Mouse (Mus musculus): ENCODE results near the gene Scaf1.

- TF ChIP-seq CTCF (IDR thresholded peaks at IDR 0.05; ENCODE audit: borderline replicate concordance, insufficient read depth, low read length) (no peak), POLR2A (IDR thresholded peaks at IDR 0.05; ENCODE audit: low read depth, low read length) (no peak)
Observed at GRCm38 (mm10) chr7:45043307-45043706, 27.1 kb upstream of the Scaf1 start.

All from embryonic fibroblast, embryonic 13.5 days (primary cell).